Mouse (Mus musculus) thymus, postnatal 0 days (tissue): ENCODE results near the gene Wipf1. TPM values are rescaled to one million over a fixed set of nuclear protein-coding genes. Genes with fewer than 3 reads are reported as not detected.

Source experiments
- DNase-seq: peaks from one replicate; pipeline ENCODE4 v3.0.0-alpha.2; 2015; ENCODE audit warnings: low spot score
- polyA plus RNA-seq: library from polyadenylated mRNA; unstranded; fragments of >200 nt; fragmentation: Nextera tagmentation; extraction: Ambion mirVana; gene quantifications from 2 replicates; pipeline ENCODE4 v1.2.1, GENCODE M21; 2015

Wipf1 gene
- polyA plus RNA-seq, 1 experiment from 2014 or later, result 22.2 TPM

GRCm38 (mm10) chr2:73470146-73470630 is 59.3 kb downstream of the Wipf1 start:
- peak; percentile 74 for DNase-seq

GRCm38 (mm10) chr2:73469552-73469951 is 60.0 kb downstream of the Wipf1 start:
- no peak for DNase-seq

- no peak for DNase-seq
These were observed 60.5 kb downstream of the Wipf1 start for GRCm38 (mm10) chr2:73468993-73469392.

GRCm38 (mm10) chr2:73467071-73467851 is 62.3 kb downstream of the Wipf1 start:
- DNase-seq, result no peak

GRCm38 (mm10) chr2:73466481-73466880 is 63.1 kb downstream of the Wipf1 start:
- DNase-seq, result no peak

- DNase-seq, result peak; percentile 82
These were observed 65.9 kb downstream of the Wipf1 start for GRCm38 (mm10) chr2:73463431-73464194.

- no peak for DNase-seq
These were observed 66.7 kb downstream of the Wipf1 start for GRCm38 (mm10) chr2:73462757-73463339.

GRCm38 (mm10) chr2:73462265-73462664 is 67.3 kb downstream of the Wipf1 start:
- no peak for DNase-seq

GRCm38 (mm10) chr2:73460168-73460567 is 69.4 kb downstream of the Wipf1 start:
- DNase-seq, result no peak

- no peak for DNase-seq
These were observed 69.9 kb downstream of the Wipf1 start for GRCm38 (mm10) chr2:73459607-73460153.

GRCm38 (mm10) chr2:73456886-73457285 is 72.6 kb downstream of the Wipf1 start:
- no peak for DNase-seq

GRCm38 (mm10) chr2:73456154-73456553 is 73.4 kb downstream of the Wipf1 start:
- no peak for DNase-seq

GRCm38 (mm10) chr2:73455541-73455940 is 74.0 kb downstream of the Wipf1 start:
- no peak for DNase-seq

GRCm38 (mm10) chr2:73454682-73455081 is 74.9 kb downstream of the Wipf1 start:
- no peak for DNase-seq

GRCm38 (mm10) chr2:73454186-73454585 is 75.3 kb downstream of the Wipf1 start:
- peak; percentile 33 for DNase-seq

GRCm38 (mm10) chr2:73453717-73454116 is 75.8 kb downstream of the Wipf1 start:
- DNase-seq, result peak; percentile 52

- DNase-seq, result no peak
These were observed 76.4 kb downstream of the Wipf1 start for GRCm38 (mm10) chr2:73453085-73453484.

- DNase-seq, result peak; percentile 77
These were observed 77.0 kb downstream of the Wipf1 start for GRCm38 (mm10) chr2:73452556-73452955.

GRCm38 (mm10) chr2:73451541-73451940 is 78.0 kb downstream of the Wipf1 start:
- peak; percentile 30 for DNase-seq

GRCm38 (mm10) chr2:73450172-73450715 is 79.3 kb downstream of the Wipf1 start:
- DNase-seq, result peak; percentile 92

GRCm38 (mm10) chr2:73443985-73444384 is 85.5 kb downstream of the Wipf1 start:
- DNase-seq, result no peak
